Mouse (Mus musculus) testis, postnatal 14 days (tissue): ENCODE data around the gene Frat2.
A peak's percentile ranks its signal among the peaks of the same experiment; 100 is the strongest.

Experiments
- DNase-seq: peaks from one replicate; pipeline ENCODE4 v3.0.0; 2021; ENCODE audit warnings: low spot score

The Frat2 gene

GRCm38 (mm10) chr19:41818749-41819148, 29.2 kb downstream of the Frat2 start:
- no peak for DNase-seq

- DNase-seq, result no peak
Observed at GRCm38 (mm10) chr19:41817325-41817724, 30.6 kb downstream of the Frat2 start.

GRCm38 (mm10) chr19:41816915-41817314, 31.0 kb downstream of the Frat2 start:
- no peak for DNase-seq

- no peak for DNase-seq
Observed at GRCm38 (mm10) chr19:41816410-41816809, 31.5 kb downstream of the Frat2 start.

GRCm38 (mm10) chr19:41813374-41813773, 34.6 kb downstream of the Frat2 start:
- DNase-seq, result no peak

- no peak for DNase-seq
Observed at GRCm38 (mm10) chr19:41812525-41812924, 35.4 kb downstream of the Frat2 start.

GRCm38 (mm10) chr19:41810074-41810473, 37.9 kb downstream of the Frat2 start:
- no peak for DNase-seq

GRCm38 (mm10) chr19:41808104-41808634, 39.8 kb downstream of the Frat2 start:
- no peak for DNase-seq

GRCm38 (mm10) chr19:41807497-41807896, 40.4 kb downstream of the Frat2 start:
- DNase-seq, result no peak

GRCm38 (mm10) chr19:41805831-41806230, 42.1 kb downstream of the Frat2 start:
- DNase-seq, result no peak

- DNase-seq, result no peak
Observed at GRCm38 (mm10) chr19:41803322-41803721, 44.6 kb downstream of the Frat2 start.

GRCm38 (mm10) chr19:41801742-41802369, 46.1 kb downstream of the Frat2 start, which contains the start of gene Arhgap19:
TSS of gene Arhgap19 (minus strand) at chr19:41802047.
- DNase-seq, result peak; percentile 95

GRCm38 (mm10) chr19:41800986-41801741, 46.8 kb downstream of the Frat2 start:
- peak; percentile 51 for DNase-seq

- DNase-seq, result no peak
Observed at GRCm38 (mm10) chr19:41800451-41800850, 47.5 kb downstream of the Frat2 start.

- DNase-seq, result no peak
Observed at GRCm38 (mm10) chr19:41797536-41797935, 50.4 kb downstream of the Frat2 start.

- DNase-seq, result no peak
Observed at GRCm38 (mm10) chr19:41796789-41797327, 51.1 kb downstream of the Frat2 start.

- DNase-seq, result no peak
Observed at GRCm38 (mm10) chr19:41796148-41796760, 51.7 kb downstream of the Frat2 start.
